Mouse (Mus musculus) limb, embryonic 11.5 days (tissue): Measurements from ENCODE around the gene Sept1. TPM values are rescaled to one million over a fixed set of nuclear protein-coding genes. Genes with fewer than 3 reads are reported as not detected.
"Not testable (repeated sequence)": the region's sequence is repeated elsewhere in the genome, so short reads cannot be mapped to it uniquely, and the experiment has no call there.

ENCODE experiments used
- ATAC-seq: fragments of 200-750 bp; cut with Nextera tagmentation; 2 replicates; pipeline ENCODE4 v1.8.0; 2017; ENCODE audit warnings: low read depth; ENCODE audit not compliant: insufficient number of reproducible peaks, low FRiP score, low TSS enrichment
- DNase-seq: peaks from one replicate; pipeline ENCODE4 v3.0.0-alpha.2; 2015; ENCODE audit warnings: low spot score
- H3K27ac ChIP-seq: fragments of 300-500 bp; sonication (generic); replicated peaks from 2 replicates; pipeline ENCODE4 v1.5.1; 2014; ENCODE audit warnings: low read depth, mild to moderate bottlenecking, low read length
- H3K27me3 ChIP-seq: fragments of 300-500 bp; sonication (generic); 2 replicates; pipeline ENCODE4 v1.6.1; 2014; ENCODE audit warnings: mild to moderate bottlenecking, low read length, mixed read lengths; ENCODE audit not compliant: control insufficient read depth, insufficient read depth
- H3K36me3 ChIP-seq: fragments of 300-500 bp; sonication (generic); 2 replicates; pipeline ENCODE4 v1.6.1; 2014; ENCODE audit warnings: mild to moderate bottlenecking, low read length, moderate library complexity, mixed read lengths; ENCODE audit not compliant: control insufficient read depth, insufficient read depth
- H3K4me1 ChIP-seq: fragments of 300-500 bp; sonication (generic); 2 replicates; pipeline ENCODE4 v1.6.1; 2014; ENCODE audit warnings: low read length, mixed read lengths; ENCODE audit not compliant: control insufficient read depth, insufficient read depth
- H3K4me2 ChIP-seq: fragments of 300-500 bp; sonication (generic); 2 replicates; pipeline ENCODE4 v1.6.1; 2014; ENCODE audit warnings: low read depth, mild to moderate bottlenecking, moderate library complexity; ENCODE audit not compliant: severe bottlenecking
- H3K4me3 ChIP-seq: fragments of 300-500 bp; sonication (generic); 2 replicates; pipeline ENCODE4 v1.5.1; 2014; ENCODE audit warnings: low read depth, low read length
- H3K9ac ChIP-seq: fragments of 300-500 bp; sonication (generic); 2 replicates; pipeline ENCODE4 v1.6.1; 2014; ENCODE audit warnings: mild to moderate bottlenecking, low read length
- H3K9me3 ChIP-seq: fragments of 300-500 bp; sonication (generic); 2 replicates; pipeline ENCODE4 v1.6.1; 2016; ENCODE audit warnings: low read length; ENCODE audit not compliant: control insufficient read depth
- WGBS: fragments of 180-500 bp; shearing (Covaris S2); extraction: QIAGEN DNeasy Blood & Tissue Kit; methylation state at CpG from one replicate; pipeline ENCODE4 v1.1.7; 2014; 5-methylcytosine and 5-hydroxymethylcytosine counted together
- polyA plus RNA-seq: library from polyadenylated mRNA; unstranded; fragments of >200 nt; fragmentation: Nextera tagmentation; extraction: Ambion mirVana; gene quantifications from 2 replicates; pipeline ENCODE4 v1.2.1, GENCODE M21; 2014

The Sept1 gene
- polyA plus RNA-seq, 1 experiment from 2014 or later, result 23.1 TPM

GRCm38 (mm10) chr7:127252414-127252813 lies 19.5 kb upstream of the Sept1 start:
- H3K36me3 ChIP-seq, result peaks cover 5% of the 10 kb centered on the region
- H3K27ac ChIP-seq, result no peak overlapping the region
- no peaks in the 10 kb centered on the region for H3K9me3 ChIP-seq
- H3K27me3 ChIP-seq, result no peaks in the 10 kb centered on the region
- H3K4me3 ChIP-seq, result no peak overlapping the region
- no peak overlapping the region for H3K9ac ChIP-seq
- DNase-seq, result no peak
- 88% methylated on average over 2 of the region's 2 CpGs for WGBS
- no peak overlapping the region for H3K4me2 ChIP-seq
- peaks cover 6% of the 10 kb centered on the region; the same call in 1 of the 2 replicates for H3K4me1 ChIP-seq
- ATAC-seq, result no peak

- WGBS, result 90% methylated on average over 8 of the region's 8 CpGs
- H3K4me3 ChIP-seq, H3K27me3 ChIP-seq, H3K4me2 ChIP-seq, H3K27ac ChIP-seq, H3K9ac ChIP-seq, ATAC-seq, H3K4me1 ChIP-seq, DNase-seq, H3K36me3 ChIP-seq, H3K9me3 ChIP-seq: not testable (repeated sequence)
These were observed 17.6 kb upstream of the Sept1 start for GRCm38 (mm10) chr7:127250511-127250910.

GRCm38 (mm10) chr7:127244658-127245510 lies 12.0 kb upstream of the Sept1 start:
- peak overlapping the region; percentile 90 for H3K4me3 ChIP-seq
- H3K27ac ChIP-seq, result peak overlapping the region; percentile 81
- H3K9ac ChIP-seq, result peak overlapping the region; percentile 91
- 0 out of 2 replicates have a peak, but pooled peaks cover 4% of the 10 kb centered on the region for H3K36me3 ChIP-seq
- H3K4me1 ChIP-seq, result peaks cover 9% of the 10 kb centered on the region; the same call in 1 of the 2 replicates
- 12% methylated on average over 32 of the region's 33 CpGs for WGBS
- ATAC-seq (peak; percentile 73), DNase-seq (no peak)
- H3K27me3 ChIP-seq, result no peaks in the 10 kb centered on the region
- peak overlapping the region; percentile 71 for H3K4me2 ChIP-seq
- H3K9me3 ChIP-seq, result no peaks in the 10 kb centered on the region

- peak within 1 kb of the TSS; percentile 87 for H3K27ac ChIP-seq
- H3K4me1 ChIP-seq, result peaks cover 9% of the 10 kb centered on the region; the same call in 1 of the 2 replicates
- ATAC-seq (peak; percentile 93), DNase-seq (peak; percentile 95)
- under 1% methylated on average over 55 of the region's 56 CpGs for WGBS
- H3K36me3 ChIP-seq, result 0 out of 2 replicates have a peak, but pooled peaks cover 3% of the 10 kb centered on the region
- H3K27me3 ChIP-seq, result no peaks in the 10 kb centered on the region
- H3K4me3 ChIP-seq, result peak within 1 kb of the TSS; percentile 90
- H3K9ac ChIP-seq, result peak within 1 kb of the TSS; percentile 91
- no peaks in the 10 kb centered on the region for H3K9me3 ChIP-seq
- peak within 1 kb of the TSS; percentile 71 for H3K4me2 ChIP-seq
These were observed 11.1 kb upstream of the Sept1 start, which contains the start of gene Zfp771 for GRCm38 (mm10) chr7:127243870-127244657. Gene Zfp771, plus strand, starts transcription at chr7:127244274.

- Histone ChIP-seq H3K27ac (peak overlapping the region; percentile 87), H3K4me3 (no peak overlapping the region), H3K36me3 (peaks cover 6% of the 10 kb centered on the region; the same call in 1 of the 2 replicates), H3K9me3 (no peaks in the 10 kb centered on the region), H3K4me1 (peaks cover 9% of the 10 kb centered on the region; the same call in 1 of the 2 replicates), H3K9ac (peak overlapping the region; percentile 91; the same call in 1 of the 2 replicates), H3K27me3 (no peaks in the 10 kb centered on the region), H3K4me2 (peak overlapping the region; percentile 71; the same call in 1 of the 2 replicates)
- 32% methylated on average over 2 of the region's 2 CpGs for WGBS
- DNase-seq (no peak), ATAC-seq (no peak)
These were observed 10.5 kb upstream of the Sept1 start for GRCm38 (mm10) chr7:127243361-127243867.

GRCm38 (mm10) chr7:127234777-127235176 lies 1.8 kb upstream of the Sept1 start:
- H3K27ac ChIP-seq, result no peak overlapping the region
- DNase-seq (no peak), ATAC-seq (no peak)
- no peak overlapping the region for H3K4me2 ChIP-seq
- H3K9ac ChIP-seq, result no peak overlapping the region
- peaks cover 7% of the 10 kb centered on the region for H3K4me1 ChIP-seq
- 94% methylated on average over 2 of the region's 2 CpGs for WGBS
- 0 out of 2 replicates have a peak overlapping the region, but pooled peaks have one; percentile 94 for H3K4me3 ChIP-seq
- H3K9me3 ChIP-seq, result peaks cover 2% of the 10 kb centered on the region; the same call in 1 of the 2 replicates
- H3K36me3 ChIP-seq, result peaks cover 40% of the 10 kb centered on the region
- H3K27me3 ChIP-seq, result no peaks in the 10 kb centered on the region

- no peak for DNase-seq
- Histone ChIP-seq H3K9me3 (peaks cover 2% of the 10 kb centered on the region; the same call in 1 of the 2 replicates), H3K4me3 (peak overlapping the region; percentile 94), H3K9ac (peak overlapping the region; percentile 96), H3K36me3 (peaks cover 47% of the 10 kb centered on the region), H3K4me2 (peak overlapping the region; percentile 70), H3K4me1 (peaks cover 7% of the 10 kb centered on the region), H3K27ac (peak overlapping the region; percentile 98; the same call in 1 of the 2 replicates), H3K27me3 (no peaks in the 10 kb centered on the region)
- ATAC-seq, result no peak
- WGBS, result 8% methylated on average over 9 of the region's 9 CpGs
These were observed 835 bp upstream of the Sept1 start for GRCm38 (mm10) chr7:127233765-127234164.

- ATAC-seq, result peak; percentile 27; the same call in 1 of the 2 replicates
- H3K36me3 ChIP-seq, result peaks cover 44% of the 10 kb centered on the region
- H3K4me3 ChIP-seq, result peak overlapping the region; percentile 94
- no peak for DNase-seq
- peaks cover 7% of the 10 kb centered on the region for H3K4me1 ChIP-seq
- peaks cover 2% of the 10 kb centered on the region; the same call in 1 of the 2 replicates for H3K9me3 ChIP-seq
- H3K27me3 ChIP-seq, result no peaks in the 10 kb centered on the region
- H3K4me2 ChIP-seq, result peak overlapping the region; percentile 70
- peak overlapping the region; percentile 96 for H3K9ac ChIP-seq
- under 1% methylated on average over 27 of the region's 27 CpGs for WGBS
- peak overlapping the region; percentile 98 for H3K27ac ChIP-seq
These were observed 429 bp upstream of the Sept1 start for GRCm38 (mm10) chr7:127233368-127233749.
